Mouse (Mus musculus): ENCODE measurements around the gene Nr2f1. TPM values are rescaled to one million over a fixed set of nuclear protein-coding genes. Genes with fewer than 3 reads are reported as not detected.
"Not testable (repeated sequence)": the region's sequence is repeated elsewhere in the genome, so short reads cannot be mapped to it uniquely, and the experiment has no call there.

Nr2f1 gene
- polyA plus RNA-seq (2015; fragmentation: Nextera tagmentation; extraction: Ambion mirVana): 42.9 and 44.3 TPM in 2 replicates

DNA sequence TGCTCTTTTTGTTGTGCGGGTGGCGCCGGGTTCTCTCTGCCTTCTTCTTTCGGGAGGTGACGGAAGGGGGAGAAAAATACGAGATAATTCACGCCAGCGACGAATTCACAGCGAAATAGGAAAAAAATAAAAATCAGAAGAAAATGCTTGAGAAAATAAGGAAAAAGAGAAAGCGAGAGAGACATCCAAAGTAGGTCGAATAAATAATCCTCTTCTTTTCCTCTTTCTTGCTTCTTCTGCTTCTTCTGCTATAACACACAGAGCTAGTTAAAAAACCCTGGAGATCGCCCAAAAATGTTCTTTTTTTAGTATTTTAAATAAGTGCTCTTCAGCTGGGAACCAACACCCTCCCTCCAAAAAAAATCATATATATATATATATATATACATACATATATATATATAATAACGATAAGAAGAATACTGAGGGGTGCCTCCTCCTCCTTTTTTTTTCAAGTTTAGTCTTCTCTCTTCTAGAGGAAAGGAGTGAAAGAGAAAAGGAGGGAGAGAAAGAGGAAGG is at the start of gene Nr2f1:
TSS of gene Nr2f1 (minus strand) at position 116 of the 519 bp plus-strand sequence.
- WGBS: under 1% methylated on average over 14 of the region's 14 CpGs
- Histone ChIP-seq H3K4me3 (ENCODE audit: low read length) (peak within 1 kb of the TSS; percentile 80), H3K27me3 (replicated peaks; ENCODE audit: control insufficient read depth, insufficient read depth, low read length) (no peaks in the 10 kb centered on the region), H3K36me3 (ENCODE audit: control insufficient read depth, insufficient read depth, low read length) (no peaks in the 10 kb centered on the region), H3K27ac (ENCODE audit: low read depth, low read length) (peak within 1 kb of the TSS; percentile 99), H3K4me1 (ENCODE audit: control insufficient read depth, insufficient read depth, low read depth, low read length) (peaks cover 9% of the 10 kb centered on the region), H3K9me3 (ENCODE audit: control insufficient read depth, low read length) (no peaks in the 10 kb centered on the region), H3K9ac (ENCODE audit: low read depth, low read length) (peak within 1 kb of the TSS; percentile 96), H3K4me2 (ENCODE audit: low read length) (peak within 1 kb of the TSS; percentile 69)
- no peak for ATAC-seq

DNA sequence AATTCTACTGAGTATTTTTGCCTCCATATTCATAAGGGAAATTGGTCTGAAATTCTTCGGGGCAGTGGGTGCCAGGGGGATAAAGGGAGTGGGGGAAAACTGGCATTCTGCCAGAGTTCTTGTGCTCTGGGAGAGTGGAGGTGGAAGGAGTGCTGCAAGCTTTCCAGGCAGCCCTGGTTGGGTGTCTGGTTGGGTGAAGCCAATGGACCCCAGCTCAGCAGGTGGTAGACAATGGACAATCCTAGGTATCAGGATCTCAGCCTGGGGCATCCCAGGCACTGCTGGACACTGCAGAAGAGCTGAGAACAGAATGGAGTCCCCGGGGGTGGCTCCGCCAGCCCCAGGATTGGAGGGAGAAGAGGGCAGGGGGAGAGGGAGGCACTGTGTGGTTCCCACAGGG is 22.1 kb upstream of the Nr2f1 start:
- Histone ChIP-seq H3K4me3 (ENCODE audit: low read length) (no peak overlapping the region), H3K36me3 (ENCODE audit: control insufficient read depth, insufficient read depth, low read length) (no peaks in the 10 kb centered on the region), H3K4me1 (ENCODE audit: control insufficient read depth, insufficient read depth, low read depth, low read length) (no peaks in the 10 kb centered on the region), H3K9ac (ENCODE audit: low read depth, low read length) (no peak overlapping the region), H3K27ac (ENCODE audit: low read depth, low read length) (no peak overlapping the region), H3K9me3 (ENCODE audit: control insufficient read depth, low read length) (peaks cover 3% of the 10 kb centered on the region; the same call in 1 of the 2 replicates), H3K27me3 (replicated peaks; ENCODE audit: control insufficient read depth, insufficient read depth, low read length) (no peaks in the 10 kb centered on the region), H3K4me2 (ENCODE audit: low read length) (no peak overlapping the region)
- ATAC-seq: no peak
- WGBS: 84% methylated on average over 3 of the region's 3 CpGs

DNA sequence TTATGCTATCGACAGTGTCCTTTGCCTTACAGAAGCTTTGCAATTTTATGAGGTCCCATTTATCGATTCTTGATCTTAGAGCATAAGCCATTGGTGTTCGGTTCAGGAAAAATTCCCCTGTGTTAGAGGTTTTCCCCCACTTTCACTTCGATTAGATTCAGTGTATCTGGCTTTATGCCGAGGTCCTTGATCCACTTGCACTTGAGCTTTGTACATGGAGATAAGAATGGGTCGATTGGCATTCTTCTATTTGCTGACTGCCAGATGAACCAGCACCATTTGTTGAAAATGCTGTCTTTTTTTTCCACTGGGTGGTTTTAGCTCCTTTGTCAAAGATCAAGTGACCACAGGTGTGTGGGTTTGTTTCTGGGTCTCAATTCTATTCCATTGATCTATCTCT is 20.7 kb upstream of the Nr2f1 start:
- H3K4me2 ChIP-seq (ENCODE audit: low read length); H3K9ac ChIP-seq (ENCODE audit: low read depth, low read length); H3K27me3 ChIP-seq (replicated peaks; ENCODE audit: control insufficient read depth, insufficient read depth, low read length); ATAC-seq; H3K9me3 ChIP-seq (ENCODE audit: control insufficient read depth, low read length); H3K4me3 ChIP-seq (ENCODE audit: low read length); H3K36me3 ChIP-seq (ENCODE audit: control insufficient read depth, insufficient read depth, low read length); H3K4me1 ChIP-seq (ENCODE audit: control insufficient read depth, insufficient read depth, low read depth, low read length); H3K27ac ChIP-seq (ENCODE audit: low read depth, low read length): not testable (repeated sequence)
- WGBS: 97% methylated on average over 6 of the region's 6 CpGs

GRCm38 (mm10) chr13:78215223-78215622 is 15.7 kb upstream of the Nr2f1 start:
- peaks cover 8% of the 10 kb centered on the region for H3K4me1 ChIP-seq (ENCODE audit: control insufficient read depth, insufficient read depth, low read depth, low read length)
- no peak for ATAC-seq
- H3K27ac ChIP-seq (ENCODE audit: low read depth, low read length): no peak overlapping the region
- 36% methylated on average over 2 of the region's 2 CpGs for WGBS
- no peak overlapping the region for H3K4me2 ChIP-seq (ENCODE audit: low read length)
- H3K4me3 ChIP-seq (ENCODE audit: low read length): no peak overlapping the region
- H3K9ac ChIP-seq (ENCODE audit: low read depth, low read length): no peak overlapping the region
- no peaks in the 10 kb centered on the region for H3K27me3 ChIP-seq (replicated peaks; ENCODE audit: control insufficient read depth, insufficient read depth, low read length)
- no peaks in the 10 kb centered on the region for H3K9me3 ChIP-seq (ENCODE audit: control insufficient read depth, low read length)
- H3K36me3 ChIP-seq (ENCODE audit: control insufficient read depth, insufficient read depth, low read length): no peaks in the 10 kb centered on the region

GRCm38 (mm10) chr13:78213155-78213554 is 13.6 kb upstream of the Nr2f1 start:
- 51% methylated on average over 2 of the region's 2 CpGs for WGBS
- no peaks in the 10 kb centered on the region for H3K9me3 ChIP-seq (ENCODE audit: control insufficient read depth, low read length)
- no peak overlapping the region for H3K9ac ChIP-seq (ENCODE audit: low read depth, low read length)
- no peak overlapping the region for H3K4me2 ChIP-seq (ENCODE audit: low read length)
- no peaks in the 10 kb centered on the region for H3K27me3 ChIP-seq (replicated peaks; ENCODE audit: control insufficient read depth, insufficient read depth, low read length)
- no peak overlapping the region for H3K4me3 ChIP-seq (ENCODE audit: low read length)
- H3K4me1 ChIP-seq (ENCODE audit: control insufficient read depth, insufficient read depth, low read depth, low read length): peaks cover 14% of the 10 kb centered on the region
- H3K27ac ChIP-seq (ENCODE audit: low read depth, low read length): no peak overlapping the region
- H3K36me3 ChIP-seq (ENCODE audit: control insufficient read depth, insufficient read depth, low read length): no peaks in the 10 kb centered on the region
- ATAC-seq: no peak

DNA sequence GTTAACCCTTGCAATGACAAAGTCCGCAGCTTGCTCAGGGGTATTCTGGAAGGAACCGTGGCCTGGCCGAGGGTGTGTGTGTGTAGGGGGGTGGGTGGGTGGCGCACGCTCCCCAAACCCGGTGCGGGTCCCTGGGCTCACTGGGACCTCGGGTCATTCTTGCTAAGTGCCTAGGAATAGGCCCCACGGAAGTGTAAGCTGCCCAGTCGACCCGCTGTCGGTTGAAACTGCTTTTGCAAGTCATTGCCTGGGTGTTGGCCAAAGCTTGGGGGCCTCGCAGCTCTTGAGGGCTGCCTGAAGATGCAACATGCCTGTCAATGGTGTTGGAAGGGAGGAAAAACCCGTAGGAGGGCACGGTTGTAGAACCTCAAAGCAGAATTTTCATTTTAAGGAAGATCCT is 12.6 kb upstream of the Nr2f1 start:
- no peak overlapping the region for H3K4me2 ChIP-seq (ENCODE audit: low read length)

DNA sequence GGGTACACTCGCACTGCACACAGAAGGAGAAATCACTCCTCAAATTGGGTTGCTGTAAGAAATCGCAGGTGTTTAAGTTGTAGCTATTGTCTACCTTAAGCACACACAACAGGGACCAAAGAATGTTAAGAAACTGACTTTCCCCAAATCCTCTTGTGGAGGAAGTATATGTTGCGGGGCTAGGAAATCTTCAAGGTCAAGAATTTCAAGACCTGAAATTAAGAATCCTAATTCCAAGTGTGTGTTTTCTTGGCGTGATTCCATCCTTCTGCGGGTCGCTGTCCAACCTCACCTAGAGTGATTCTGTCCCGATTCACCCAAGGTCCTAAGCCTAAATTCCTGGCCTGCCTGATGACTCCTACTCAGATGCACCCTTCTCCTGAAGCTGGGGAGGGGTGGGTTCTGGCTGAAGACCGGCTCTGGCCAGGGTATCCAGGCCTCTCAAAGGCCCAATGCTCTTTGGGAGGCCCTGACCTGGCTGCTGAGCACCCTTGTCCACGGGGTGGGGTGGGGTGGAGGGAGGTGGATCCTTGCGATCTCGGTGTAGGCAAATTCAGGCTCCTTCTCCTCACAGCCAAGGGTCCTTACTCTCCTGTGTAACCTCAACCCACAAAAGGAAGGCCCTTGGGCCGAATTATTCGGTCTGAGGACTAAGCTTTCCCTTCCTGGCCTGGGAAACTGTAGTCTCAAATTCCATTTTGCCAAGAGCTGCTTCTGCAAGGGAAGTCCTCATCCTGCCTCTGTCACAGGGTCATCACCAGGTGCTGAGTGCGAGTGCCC is 11.9 kb upstream of the Nr2f1 start:
- H3K9ac ChIP-seq (ENCODE audit: low read depth, low read length): peak overlapping the region; percentile 68
- no peak overlapping the region for H3K4me3 ChIP-seq (ENCODE audit: low read length)

More for the DNA sequence above, 12.6 kb upstream of the Nr2f1 start:
- Histone ChIP-seq H3K4me1 (ENCODE audit: control insufficient read depth, insufficient read depth, low read depth, low read length) (peaks cover 22% of the 10 kb centered on the region), H3K36me3 (ENCODE audit: control insufficient read depth, insufficient read depth, low read length) (no peaks in the 10 kb centered on the region), H3K9ac (ENCODE audit: low read depth, low read length) (no peak overlapping the region), H3K4me3 (ENCODE audit: low read length) (no peak overlapping the region), H3K27me3 (replicated peaks; ENCODE audit: control insufficient read depth, insufficient read depth, low read length) (no peaks in the 10 kb centered on the region), H3K9me3 (ENCODE audit: control insufficient read depth, low read length) (no peaks in the 10 kb centered on the region), H3K27ac (ENCODE audit: low read depth, low read length) (0 out of 2 replicates have a peak overlapping the region, but pooled peaks have one; percentile 13)
- no peak for ATAC-seq
- 52% methylated on average over 15 of the region's 15 CpGs for WGBS

DNA sequence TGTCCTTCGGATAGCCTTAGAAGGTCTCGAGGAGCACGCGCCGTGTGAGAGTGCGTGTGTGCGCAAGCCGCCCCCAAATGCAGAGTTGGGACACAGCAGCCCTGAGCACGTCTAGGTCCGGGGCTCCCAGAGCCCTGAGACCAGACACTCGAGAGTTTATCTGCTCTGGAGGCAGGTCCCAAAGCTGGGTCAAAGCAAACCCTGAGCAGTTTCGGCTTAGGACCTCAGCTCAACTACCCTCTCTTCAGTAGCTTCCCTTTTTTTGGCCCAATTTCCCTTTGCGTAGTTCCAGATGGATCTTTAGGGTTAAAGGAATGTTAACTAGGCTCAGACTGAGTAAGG is 11.2 kb upstream of the Nr2f1 start:
- Histone ChIP-seq H3K27ac (ENCODE audit: low read depth, low read length) (peak overlapping the region; percentile 76), H3K4me1 (ENCODE audit: control insufficient read depth, insufficient read depth, low read depth, low read length) (peaks cover 22% of the 10 kb centered on the region)
- WGBS: 9% methylated on average over 13 of the region's 13 CpGs

More for the DNA sequence above, 11.9 kb upstream of the Nr2f1 start:
- Histone ChIP-seq H3K4me1 (ENCODE audit: control insufficient read depth, insufficient read depth, low read depth, low read length) (peaks cover 22% of the 10 kb centered on the region), H3K4me2 (ENCODE audit: low read length) (peak overlapping the region; percentile 95), H3K27me3 (replicated peaks; ENCODE audit: control insufficient read depth, insufficient read depth, low read length) (no peaks in the 10 kb centered on the region), H3K9me3 (ENCODE audit: control insufficient read depth, low read length) (no peaks in the 10 kb centered on the region), H3K27ac (ENCODE audit: low read depth, low read length) (no peak overlapping the region; the same call in 1 of the 2 replicates), H3K36me3 (ENCODE audit: control insufficient read depth, insufficient read depth, low read length) (no peaks in the 10 kb centered on the region)
- no peak for ATAC-seq
- WGBS: 40% methylated on average over 14 of the region's 14 CpGs

GRCm38 (mm10) chr13:78210029-78210747 is 10.6 kb upstream of the Nr2f1 start:
- Histone ChIP-seq H3K9me3 (ENCODE audit: control insufficient read depth, low read length) (no peaks in the 10 kb centered on the region), H3K4me2 (ENCODE audit: low read length) (peak overlapping the region; percentile 95), H3K4me1 (ENCODE audit: control insufficient read depth, insufficient read depth, low read depth, low read length) (peaks cover 22% of the 10 kb centered on the region), H3K36me3 (ENCODE audit: control insufficient read depth, insufficient read depth, low read length) (no peaks in the 10 kb centered on the region), H3K9ac (ENCODE audit: low read depth, low read length) (peak overlapping the region; percentile 68), H3K27me3 (replicated peaks; ENCODE audit: control insufficient read depth, insufficient read depth, low read length) (no peaks in the 10 kb centered on the region), H3K4me3 (ENCODE audit: low read length) (peak overlapping the region; percentile 46), H3K27ac (ENCODE audit: low read depth, low read length) (peak overlapping the region; percentile 76)
- 1% methylated on average over 38 of the region's 38 CpGs for WGBS
- peak; percentile 61 for ATAC-seq

More for the DNA sequence above, 11.2 kb upstream of the Nr2f1 start:
- Histone ChIP-seq H3K9me3 (ENCODE audit: control insufficient read depth, low read length) (no peaks in the 10 kb centered on the region), H3K9ac (ENCODE audit: low read depth, low read length) (peak overlapping the region; percentile 68), H3K36me3 (ENCODE audit: control insufficient read depth, insufficient read depth, low read length) (no peaks in the 10 kb centered on the region), H3K4me2 (ENCODE audit: low read length) (peak overlapping the region; percentile 95), H3K27me3 (replicated peaks; ENCODE audit: control insufficient read depth, insufficient read depth, low read length) (no peaks in the 10 kb centered on the region), H3K4me3 (ENCODE audit: low read length) (peak overlapping the region; percentile 46)
- peak; percentile 45 for ATAC-seq
